Comparison of ENCODE assay signal across 10 mouse cellular contexts in the genomic region with DNA sequence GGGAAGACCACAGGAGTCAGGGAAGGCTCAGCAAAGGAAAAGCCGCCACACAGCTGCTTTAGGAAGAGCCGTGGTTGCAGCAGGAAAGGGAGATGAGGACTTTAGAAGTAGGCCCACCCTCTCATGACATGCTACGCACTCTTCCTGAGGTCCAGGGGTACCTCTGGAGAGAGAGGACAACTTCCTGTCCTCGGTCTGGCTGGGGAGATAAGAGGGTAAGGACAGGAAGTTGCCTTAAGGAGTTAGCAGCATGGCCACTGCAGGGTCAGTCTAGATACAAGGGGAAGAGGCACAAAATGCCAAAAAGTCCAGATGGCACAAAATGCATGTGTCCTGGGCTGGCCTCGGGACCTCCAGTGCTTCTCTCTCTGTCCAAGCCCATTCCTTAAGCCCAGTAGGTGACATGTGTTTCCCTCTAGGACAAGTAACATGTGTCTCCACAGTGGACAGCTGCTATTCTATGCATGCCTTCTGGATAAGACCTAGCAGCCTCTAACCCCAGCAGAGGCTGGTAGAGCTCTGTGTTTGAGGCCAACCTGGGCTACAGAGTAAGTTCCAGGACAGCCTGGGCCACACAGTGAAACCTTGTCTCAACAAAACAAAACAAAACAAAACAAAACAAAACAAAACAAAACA. TPM values are rescaled to one million over a fixed set of nuclear protein-coding genes. Genes with fewer than 3 reads are reported as not detected.
A peak's percentile ranks its signal among the peaks of the same experiment; 100 is the strongest.
DNase-seq lines count a peak whose midpoint lies in the region; ATAC-seq and TF ChIP-seq lines count a peak whose summit lies in the region.
"Had no signal": no experiment of that assay in that cellular context is flagged by ENCODE, and none has a peak within 500 bp of the region (broad histone marks: within the 10 kb centered on the region; RNA-seq: fewer than 3 reads in every experiment).

No protein-coding gene starts in this region.

- peaks cover 53% of the 10 kb centered on the region for H3K4me1 ChIP-seq in kidney, embryonic 15.5 days
- peaks cover 8% of the 10 kb centered on the region; the same call in 1 of the 2 replicates for H3K4me1 ChIP-seq in limb, embryonic 10.5 days
- peaks cover 21% of the 10 kb centered on the region for H3K4me1 ChIP-seq in stomach, postnatal 0 days (replicated peaks; ENCODE audit: control insufficient read depth, insufficient read depth)

- no peak for TF ChIP-seq CTCF in stomach, postnatal 0 days (IDR thresholded peaks at IDR 0.05; ENCODE audit: low read depth)

- no peak overlapping the region for H3K27ac ChIP-seq in kidney, embryonic 15.5 days
- no peak overlapping the region for H3K27ac ChIP-seq in limb, embryonic 10.5 days
- no peak overlapping the region for H3K27ac ChIP-seq in stomach, postnatal 0 days (replicated peaks)
- H3K27ac ChIP-seq: forebrain, embryonic 10.5 days; limb, embryonic 12.5 days had no signal

- no peak overlapping the region for H3K4me3 ChIP-seq in kidney, embryonic 15.5 days (replicated peaks)
- no peak overlapping the region for H3K4me3 ChIP-seq in limb, embryonic 10.5 days
- H3K4me3 ChIP-seq in stomach, postnatal 0 days (ENCODE audit: low read depth, low read length): no peak overlapping the region
- H3K4me3 ChIP-seq: forebrain, embryonic 10.5 days; limb, embryonic 12.5 days had no signal

- no peak overlapping the region for H3K4me2 ChIP-seq in kidney, embryonic 15.5 days
- H3K4me2 ChIP-seq in stomach, postnatal 0 days (replicated peaks; ENCODE audit: low read depth): no peak overlapping the region
- H3K4me2 ChIP-seq: limb, embryonic 12.5 days had no signal

- no peak overlapping the region for H3K9ac ChIP-seq in kidney, embryonic 15.5 days
- H3K9ac ChIP-seq in stomach, postnatal 0 days (ENCODE audit: low read length): no peak overlapping the region
- H3K9ac ChIP-seq: limb, embryonic 12.5 days had no signal

- H3K27me3 ChIP-seq in kidney, embryonic 15.5 days: peaks cover 14% of the 10 kb centered on the region
- peaks cover 31% of the 10 kb centered on the region for H3K27me3 ChIP-seq in limb, embryonic 10.5 days (ENCODE audit: low read depth, poor library complexity, severe bottlenecking)
- H3K27me3 ChIP-seq in stomach, postnatal 0 days (ENCODE audit: control insufficient read depth, insufficient read depth, low read length): no peaks in the 10 kb centered on the region

- 45% methylated on average over 5 of the region's 5 CpGs for WGBS in kidney, embryonic 15.5 days
- WGBS in limb, embryonic 10.5 days: 70% methylated on average over 5 of the region's 5 CpGs
- WGBS in stomach, postnatal 0 days: 58% methylated on average over 5 of the region's 5 CpGs

- H3K9me3 ChIP-seq in kidney, embryonic 15.5 days (replicated peaks): no peaks in the 10 kb centered on the region
- H3K9me3 ChIP-seq in limb, embryonic 10.5 days (replicated peaks): no peaks in the 10 kb centered on the region
- no peaks in the 10 kb centered on the region for H3K9me3 ChIP-seq in stomach, postnatal 0 days (ENCODE audit: control insufficient read depth, low read length)
- H3K9me3 ChIP-seq: limb, embryonic 12.5 days had no signal

- TF ChIP-seq EP300 in stomach, postnatal 0 days (optimal IDR thresholded peaks at IDR 0.05): no peak

- peak; percentile 29 for DNase-seq in kidney, adult 11 months
- peak; percentile 41 for DNase-seq in heart, adult 8-10 months (ENCODE audit: low spot score)
- DNase-seq in kidney, postnatal 25 days: peak; percentile 23 to 65
- DNase-seq in lung, postnatal 4 days: peak; percentile 48 to 62
- no peak for DNase-seq in thymus, postnatal 14 days
- no peak for DNase-seq in limb, embryonic 10.5 days (ENCODE audit: low spot score)
- no peak for DNase-seq in stomach, postnatal 0 days (ENCODE audit: low spot score)

- no peak for ATAC-seq in kidney, embryonic 15.5 days (replicated peaks; ENCODE audit: low FRiP score)
- ATAC-seq in stomach, postnatal 0 days (ENCODE audit: low FRiP score, low TSS enrichment): no peak

- no peaks in the 10 kb centered on the region for H3K36me3 ChIP-seq in kidney, embryonic 15.5 days
- no peaks in the 10 kb centered on the region for H3K36me3 ChIP-seq in limb, embryonic 10.5 days
- H3K36me3 ChIP-seq in stomach, postnatal 0 days (ENCODE audit: control insufficient read depth, insufficient read depth, low read length): no peaks in the 10 kb centered on the region
- H3K36me3 ChIP-seq: forebrain, embryonic 10.5 days; limb, embryonic 12.5 days had no signal

RNA-seq across cellular contexts. Expression of a gene that starts 5.5 kb away (rescaled TPM):
- polyA plus RNA-seq in kidney, embryonic 15.5 days (2015; fragmentation: Nextera tagmentation; extraction: Ambion mirVana): 4.2 and 5.7 TPM in 2 replicates
- total RNA-seq in heart, adult 8-10 months (2022): 10 to 100 TPM in 3 of 4 experiments, 1 to 10 TPM in 1; 9.5 to 12.4 (median 11.2) TPM
- polyA plus RNA-seq in limb, embryonic 10.5 days (2016; fragmentation: Nextera tagmentation; extraction: Ambion mirVana): 1.0 and 1.5 TPM in 2 replicates
- 19.6 and 21.9 TPM in 2 replicates for polyA plus RNA-seq in stomach, postnatal 0 days (2015; fragmentation: Nextera tagmentation; extraction: Ambion mirVana)

RNA-seq across cellular contexts. Expression of a gene that starts 43.4 kb away (rescaled TPM):
- polyA plus RNA-seq in kidney, embryonic 15.5 days (2015; fragmentation: Nextera tagmentation; extraction: Ambion mirVana): 1.6 and 1.7 TPM in 2 replicates
- under 1 TPM; 0.35 to 0.49 (median 0.43) TPM for total RNA-seq in heart, adult 8-10 months (2022)
- 0.68 and 0.84 TPM in 2 replicates for polyA plus RNA-seq in limb, embryonic 10.5 days (2016; fragmentation: Nextera tagmentation; extraction: Ambion mirVana)
- polyA plus RNA-seq in stomach, postnatal 0 days (2015; fragmentation: Nextera tagmentation; extraction: Ambion mirVana): 0.97 and 0.98 TPM in 2 replicates

Comparison
In these comparisons a context has a peak if more than half of its experiments do, and no peak if none do; other contexts are left out.
1. DNase-seq: peak in kidney, adult 11 months (single experiment), heart, adult 8-10 months (single experiment), kidney, postnatal 25 days (2 of 2) and lung, postnatal 4 days (2 of 2); none in thymus, postnatal 14 days (single experiment), limb, embryonic 10.5 days (single experiment) and stomach, postnatal 0 days (single experiment).